Mouse (Mus musculus): Measurements from ENCODE around the gene Gm20219.

- no peak for TF ChIP-seq GATA1 (IDR thresholded peaks at IDR 0.05; ENCODE audit: borderline replicate concordance, low read length)
- no peak for TF ChIP-seq FLI1 (IDR thresholded peaks at IDR 0.05; ENCODE audit: low read length)
Measured at GRCm38 (mm10) chr17:56524943-56525342, 29.2 kb downstream of the Gm20219 start.

All from megakaryocyte, embryonic 14.5 days (primary cell).